Mouse (Mus musculus) liver, adult 2 months (tissue): Measurements from ENCODE around the gene Prr5l.

ENCODE experiments used
- CTCF ChIP-seq: fragments of 200-500 bp; IDR thresholded peaks from 2 replicates; pipeline ENCODE4 v1.5.1; 2011; ENCODE audit warnings: low read depth, low read length, control low read depth
- POLR2A ChIP-seq: fragments of 200-500 bp; IDR thresholded peaks from 2 replicates; pipeline ENCODE4 v1.6.1; 2011; ENCODE audit warnings: low read length, control low read depth; ENCODE audit not compliant: insufficient read depth; ENCODE audit errors: extremely low read depth

DNA sequence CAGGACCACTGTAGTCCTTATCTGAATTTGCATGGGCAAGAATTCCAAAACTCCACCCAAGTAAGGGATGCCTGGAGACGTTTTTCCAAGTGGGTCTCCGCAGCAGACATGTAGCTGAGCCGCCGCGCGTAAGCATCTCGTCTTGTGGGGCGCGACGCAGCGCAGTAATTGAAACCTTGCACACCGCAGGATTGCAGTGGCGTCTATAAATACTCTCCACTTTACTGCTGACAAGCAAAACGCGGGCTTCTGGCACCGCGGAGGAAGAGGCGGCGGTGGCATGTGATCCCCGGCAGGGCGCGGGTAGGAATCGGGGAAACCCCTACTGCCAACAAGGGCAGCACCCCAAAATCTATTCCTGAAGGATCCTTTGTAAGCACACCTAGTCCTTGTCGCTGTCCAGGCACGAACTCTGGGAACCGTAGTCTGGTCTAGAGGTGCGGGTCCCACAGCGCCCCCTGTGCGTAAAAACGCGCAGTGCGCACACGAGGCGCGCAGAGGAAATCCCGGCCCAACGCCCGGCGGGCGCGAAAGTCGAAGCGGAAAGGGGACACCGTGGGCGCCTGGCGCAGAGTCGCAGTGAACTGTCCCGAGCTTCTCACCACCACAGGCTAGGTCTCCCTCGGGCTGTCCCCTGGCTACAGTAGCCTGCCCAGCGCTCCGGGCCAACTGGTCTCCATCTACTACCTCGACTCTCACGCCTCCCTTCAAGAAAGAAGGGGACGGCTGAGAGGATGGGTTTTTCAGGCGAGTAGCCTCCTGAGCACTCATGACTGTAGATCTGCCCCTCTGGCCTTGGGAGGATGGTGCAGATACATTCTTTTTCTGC, 86.3 kb downstream of the Prr5l start:
- peak; percentile 73 for TF ChIP-seq CTCF
- TF ChIP-seq POLR2A, result no peak
